Mouse (Mus musculus) forebrain, embryonic 11.5 days (tissue): Measurements from ENCODE around the gene Tmprss9. TPM values are rescaled to one million over a fixed set of nuclear protein-coding genes. Genes with fewer than 3 reads are reported as not detected.

Source experiments
- ATAC-seq: fragments of 200-750 bp; cut with Nextera tagmentation; replicated peaks from 2 replicates; pipeline ENCODE4 v1.8.0; 2017; ENCODE audit warnings: moderate TSS enrichment; ENCODE audit not compliant: low FRiP score
- DNase-seq: peaks from one replicate; pipeline ENCODE4 v3.0.0-alpha.2; 2017; ENCODE audit warnings: low spot score
- H3K27ac ChIP-seq: fragments of 300-500 bp; sonication (generic); 2 replicates; pipeline ENCODE4 v1.5.1; 2014; ENCODE audit warnings: low read depth, low read length
- H3K27me3 ChIP-seq: fragments of 300-500 bp; sonication (generic); 2 replicates; pipeline ENCODE4 v1.6.1; 2014; ENCODE audit warnings: mild to moderate bottlenecking, low read length, mixed read lengths; ENCODE audit not compliant: control insufficient read depth, insufficient read depth
- H3K36me3 ChIP-seq: fragments of 300-500 bp; sonication (generic); 2 replicates; pipeline ENCODE4 v1.6.1; 2014; ENCODE audit warnings: mild to moderate bottlenecking, low read length, moderate library complexity, mixed read lengths; ENCODE audit not compliant: control insufficient read depth, insufficient read depth
- H3K4me1 ChIP-seq: fragments of 300-500 bp; sonication (generic); replicated peaks from 2 replicates; pipeline ENCODE4 v1.6.1; 2014; ENCODE audit warnings: low read length, mixed read lengths; ENCODE audit not compliant: control insufficient read depth, insufficient read depth
- H3K4me2 ChIP-seq: fragments of 300-500 bp; sonication (generic); 2 replicates; pipeline ENCODE4 v1.6.1; 2014; ENCODE audit warnings: low read depth, mild to moderate bottlenecking, low read length, moderate library complexity, mixed read lengths; ENCODE audit not compliant: severe bottlenecking
- H3K4me3 ChIP-seq: fragments of 300-500 bp; sonication (generic); 2 replicates; pipeline ENCODE4 v1.5.1; 2014; ENCODE audit warnings: low read depth, low read length
- H3K9ac ChIP-seq: fragments of 300-500 bp; sonication (generic); 2 replicates; pipeline ENCODE4 v1.6.1; 2014; ENCODE audit warnings: low read length
- H3K9me3 ChIP-seq: fragments of 300-500 bp; sonication (generic); 2 replicates; pipeline ENCODE4 v1.6.1; 2016; ENCODE audit warnings: low read length, mixed read lengths; ENCODE audit not compliant: control insufficient read depth
- WGBS: fragments of 180-500 bp; shearing (Covaris S2); extraction: QIAGEN DNeasy Blood & Tissue Kit; methylation state at CpG from one replicate; pipeline ENCODE4 v1.1.7; 2014; 5-methylcytosine and 5-hydroxymethylcytosine counted together
- polyA plus RNA-seq: library from polyadenylated mRNA; unstranded; fragments of >200 nt; fragmentation: Nextera tagmentation; extraction: Ambion mirVana; gene quantifications from 2 replicates; pipeline ENCODE4 v1.2.1, GENCODE M21; 2014

Tmprss9 gene
- polyA plus RNA-seq, 1 experiment from 2014 or later, result 0.08 TPM

- 59% methylated on average over 2 of the region's 2 CpGs for WGBS
- H3K4me3 ChIP-seq, result no peak overlapping the region
- H3K4me2 ChIP-seq, result no peak overlapping the region
- peaks cover 30% of the 10 kb centered on the region for H3K27me3 ChIP-seq
- H3K36me3 ChIP-seq, result no peaks in the 10 kb centered on the region
- H3K27ac ChIP-seq, result no peak overlapping the region
- no peak overlapping the region for H3K9ac ChIP-seq
- H3K4me1 ChIP-seq, result peaks cover 6% of the 10 kb centered on the region
- no peaks in the 10 kb centered on the region; the same call in 1 of the 2 replicates for H3K9me3 ChIP-seq
- ATAC-seq (no peak), DNase-seq (no peak)
Measured at GRCm38 (mm10) chr10:80838346-80838912, 33.2 kb upstream of the Tmprss9 start.

GRCm38 (mm10) chr10:80839848-80840247 lies 31.8 kb upstream of the Tmprss9 start:
- ATAC-seq (no peak), DNase-seq (no peak)
- no peaks in the 10 kb centered on the region for H3K36me3 ChIP-seq
- no peak overlapping the region for H3K4me3 ChIP-seq
- H3K9me3 ChIP-seq, result no peaks in the 10 kb centered on the region; the same call in 1 of the 2 replicates
- H3K27me3 ChIP-seq, result peaks cover 40% of the 10 kb centered on the region
- H3K9ac ChIP-seq, result no peak overlapping the region
- peaks cover 14% of the 10 kb centered on the region for H3K4me1 ChIP-seq
- 64% methylated on average over 6 of the region's 6 CpGs for WGBS
- H3K4me2 ChIP-seq, result no peak overlapping the region
- no peak overlapping the region for H3K27ac ChIP-seq

- H3K4me2 ChIP-seq, result no peak overlapping the region
- peaks cover 31% of the 10 kb centered on the region for H3K27me3 ChIP-seq
- H3K9me3 ChIP-seq, result no peaks in the 10 kb centered on the region
- DNase-seq, result no peak
- no peaks in the 10 kb centered on the region for H3K36me3 ChIP-seq
- no peak for ATAC-seq
- peaks cover 14% of the 10 kb centered on the region for H3K4me1 ChIP-seq
- H3K9ac ChIP-seq, result no peak overlapping the region
- H3K27ac ChIP-seq, result no peak overlapping the region
- no peak overlapping the region for H3K4me3 ChIP-seq
- WGBS, result 66% methylated on average over 2 of the region's 2 CpGs
Measured at GRCm38 (mm10) chr10:80841685-80842084, 30.0 kb upstream of the Tmprss9 start.

- no peaks in the 10 kb centered on the region for H3K36me3 ChIP-seq
- 82% methylated on average over 15 of the region's 15 CpGs for WGBS
- H3K4me3 ChIP-seq, result no peak overlapping the region
- H3K4me2 ChIP-seq, result no peak overlapping the region
- H3K9ac ChIP-seq, result no peak overlapping the region
- H3K9me3 ChIP-seq, result no peaks in the 10 kb centered on the region
- no peak for DNase-seq
- H3K4me1 ChIP-seq, result peaks cover 14% of the 10 kb centered on the region
- H3K27me3 ChIP-seq, result peaks cover 29% of the 10 kb centered on the region
- no peak for ATAC-seq
- H3K27ac ChIP-seq, result no peak overlapping the region
Measured at GRCm38 (mm10) chr10:80842334-80842733, 29.3 kb upstream of the Tmprss9 start.

GRCm38 (mm10) chr10:80843087-80843930 lies 28.3 kb upstream of the Tmprss9 start:
- H3K9me3 ChIP-seq, result no peaks in the 10 kb centered on the region
- peaks cover 11% of the 10 kb centered on the region for H3K4me1 ChIP-seq
- peak overlapping the region; percentile 64 for H3K4me2 ChIP-seq
- H3K27ac ChIP-seq, result no peak overlapping the region
- peak overlapping the region; percentile 56 for H3K9ac ChIP-seq
- 9% methylated on average over 32 of the region's 32 CpGs for WGBS
- peak overlapping the region; percentile 39 for H3K4me3 ChIP-seq
- peaks cover 29% of the 10 kb centered on the region for H3K27me3 ChIP-seq
- no peaks in the 10 kb centered on the region for H3K36me3 ChIP-seq
- ATAC-seq (no peak; the same call in 1 of the 2 replicates), DNase-seq (no peak)

GRCm38 (mm10) chr10:80843931-80844547 lies 27.6 kb upstream of the Tmprss9 start, which contains the start of gene Lingo3:
Lingo3 (minus strand) TSS chr10:80844039.
- peaks cover 29% of the 10 kb centered on the region for H3K27me3 ChIP-seq
- H3K4me3 ChIP-seq, result peak within 1 kb of the TSS; percentile 39
- H3K9ac ChIP-seq, result peak within 1 kb of the TSS; percentile 56
- DNase-seq, result no peak
- WGBS, result 7% methylated on average over 43 of the region's 51 CpGs
- peaks cover 11% of the 10 kb centered on the region for H3K4me1 ChIP-seq
- H3K27ac ChIP-seq, result no peak within 1 kb of the TSS
- ATAC-seq, result peak; percentile 40
- peak within 1 kb of the TSS; percentile 64 for H3K4me2 ChIP-seq
- H3K36me3 ChIP-seq, result no peaks in the 10 kb centered on the region
- H3K9me3 ChIP-seq, result no peaks in the 10 kb centered on the region

GRCm38 (mm10) chr10:80845055-80845693 lies 26.5 kb upstream of the Tmprss9 start:
- Histone ChIP-seq H3K4me2 (no peak overlapping the region), H3K4me1 (peaks cover 11% of the 10 kb centered on the region), H3K27ac (no peak overlapping the region), H3K27me3 (peaks cover 29% of the 10 kb centered on the region), H3K9me3 (no peaks in the 10 kb centered on the region), H3K9ac (no peak overlapping the region), H3K36me3 (no peaks in the 10 kb centered on the region), H3K4me3 (no peak overlapping the region)
- WGBS, result 72% methylated on average over 8 of the region's 8 CpGs
- no peak for ATAC-seq
- no peak for DNase-seq

- ATAC-seq, result no peak
- Histone ChIP-seq H3K27me3 (peaks cover 29% of the 10 kb centered on the region), H3K4me2 (no peak overlapping the region), H3K9me3 (no peaks in the 10 kb centered on the region), H3K36me3 (no peaks in the 10 kb centered on the region), H3K4me1 (peaks cover 11% of the 10 kb centered on the region), H3K4me3 (no peak overlapping the region), H3K27ac (no peak overlapping the region), H3K9ac (no peak overlapping the region)
- 85% methylated on average over 12 of the region's 12 CpGs for WGBS
- DNase-seq, result no peak
Measured at GRCm38 (mm10) chr10:80845732-80846131, 25.9 kb upstream of the Tmprss9 start.
